Mouse (Mus musculus) heart, embryonic 10.5 days (tissue): ENCODE data around the gene Rps19. TPM values are rescaled to one million over a fixed set of nuclear protein-coding genes. Genes with fewer than 3 reads are reported as not detected.
"Not testable (repeated sequence)": the region's sequence is repeated elsewhere in the genome, so short reads cannot be mapped to it uniquely, and the experiment has no call there.

ENCODE experiments used
- DNase-seq: peaks from one replicate; pipeline ENCODE4 v3.0.0-alpha.2; 2017; ENCODE audit warnings: low spot score
- H3K27ac ChIP-seq: fragments of 300-500 bp; sonication (generic); 2 replicates; pipeline ENCODE4 v1.5.1; 2016; ENCODE audit warnings: mild to moderate bottlenecking
- H3K27me3 ChIP-seq: fragments of 300-500 bp; sonication (generic); 2 replicates; pipeline ENCODE4 v1.6.1; 2016; ENCODE audit warnings: mild to moderate bottlenecking; ENCODE audit not compliant: poor library complexity, insufficient read depth, severe bottlenecking
- H3K36me3 ChIP-seq: fragments of 300-500 bp; sonication (generic); 2 replicates; pipeline ENCODE4 v1.6.1; 2016; ENCODE audit warnings: mild to moderate bottlenecking, moderate library complexity
- H3K4me1 ChIP-seq: fragments of 300-500 bp; sonication (generic); 2 replicates; pipeline ENCODE4 v1.6.1; 2016; ENCODE audit warnings: mild to moderate bottlenecking
- H3K4me3 ChIP-seq: fragments of 300-500 bp; sonication (generic); 2 replicates; pipeline ENCODE4 v1.5.1; 2016; ENCODE audit warnings: mild to moderate bottlenecking, moderate library complexity
- H3K9me3 ChIP-seq: fragments of 300-500 bp; sonication (generic); 2 replicates; pipeline ENCODE4 v1.6.1; 2016; ENCODE audit warnings: mild to moderate bottlenecking, moderate library complexity
- WGBS: fragments of 180-500 bp; shearing (Covaris S2); methylation state at CpG from one replicate; pipeline ENCODE4 v1.1.7; 2016; 5-methylcytosine and 5-hydroxymethylcytosine counted together
- polyA plus RNA-seq: library from polyadenylated mRNA; unstranded; fragments of >200 nt; fragmentation: Nextera tagmentation; extraction: Ambion mirVana; gene quantifications from 2 replicates; pipeline ENCODE4 v1.2.1, GENCODE M21; 2016

The Rps19 gene
- 1,532 and 1,854 TPM in 2 replicates for polyA plus RNA-seq

DNA sequence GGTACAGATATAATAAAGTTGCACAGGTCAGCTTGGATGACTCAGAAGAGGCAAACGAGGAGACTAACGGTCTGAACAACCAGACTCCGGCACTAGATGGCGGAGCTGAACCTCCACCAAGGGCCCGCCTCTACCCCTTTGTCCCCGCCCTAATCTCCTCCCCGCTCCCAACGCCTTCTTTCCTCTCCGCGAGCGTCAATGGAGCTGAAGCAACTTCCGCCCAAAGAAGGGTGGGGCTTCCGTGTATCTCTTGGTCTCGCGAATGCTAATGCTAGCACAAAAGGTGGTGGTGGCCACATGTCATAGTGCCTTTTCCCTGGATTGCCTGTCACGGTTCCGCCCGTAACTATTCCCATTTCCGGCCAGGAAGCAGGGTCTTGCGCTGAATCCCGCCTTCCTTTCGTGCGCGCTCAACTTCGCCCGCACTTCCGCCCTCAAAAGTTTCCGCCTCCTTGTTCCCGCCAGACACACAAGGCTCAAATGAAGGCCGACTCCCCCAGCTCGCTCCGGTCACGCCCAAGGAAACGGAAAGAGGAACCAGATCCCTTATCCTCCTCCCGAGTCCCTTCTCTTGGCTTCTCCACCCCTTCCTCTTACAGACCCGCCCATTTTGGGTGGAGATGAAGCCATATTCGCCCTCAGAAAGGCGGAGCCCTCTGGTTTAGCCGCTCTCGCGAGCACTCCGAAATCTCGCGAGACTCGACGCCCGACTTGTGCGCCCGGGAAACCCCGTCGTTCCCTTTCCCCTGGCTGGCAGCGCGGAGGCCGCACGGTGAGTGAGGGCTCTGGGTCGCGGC lies at the start of gene Rps19:
Gene Rps19 (plus strand): TSS at position 476 of the 797 bp plus-strand sequence.
- Histone ChIP-seq H3K4me3 (peak within 1 kb of the TSS; percentile 91), H3K4me1 (peaks cover 18% of the 10 kb centered on the region), H3K27me3 (no peaks in the 10 kb centered on the region), H3K9me3 (no peaks in the 10 kb centered on the region), H3K36me3 (peaks cover 38% of the 10 kb centered on the region), H3K27ac (peak within 1 kb of the TSS; percentile 99)
- under 1% methylated on average over 57 of the region's 57 CpGs for WGBS
- peak; percentile 99 for DNase-seq

DNA sequence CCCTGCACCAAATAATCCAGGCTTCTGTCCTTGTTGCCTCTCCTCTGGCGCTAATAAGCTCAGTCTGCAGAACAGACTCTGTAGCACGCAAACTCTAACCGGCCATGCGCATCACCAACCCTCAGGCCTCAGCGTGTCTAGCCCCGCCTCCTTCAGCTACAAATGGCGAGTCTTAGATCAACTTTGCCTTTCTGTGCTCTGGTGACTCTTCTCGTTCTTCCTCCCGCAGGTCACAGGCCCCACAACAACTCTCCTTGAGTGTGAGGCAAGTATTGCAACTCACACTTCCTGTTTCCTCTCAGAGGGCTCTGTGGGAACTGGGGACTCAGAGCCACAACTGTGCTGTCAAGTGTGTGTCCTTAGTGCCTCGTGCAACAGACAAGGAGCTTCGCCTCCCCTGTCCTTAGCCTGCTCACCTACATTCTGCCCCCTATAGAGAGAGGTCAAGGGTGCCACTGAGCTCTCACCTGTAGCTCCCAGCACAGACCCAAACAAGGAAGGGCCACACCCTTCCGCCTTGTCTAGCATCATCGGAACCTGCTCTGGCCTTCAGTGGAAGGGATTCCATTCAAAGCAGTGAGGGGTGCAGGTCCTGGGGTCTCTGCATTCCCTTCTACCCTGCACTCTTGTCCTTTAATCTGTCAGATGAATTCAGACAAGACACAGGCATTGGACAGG lies 45.3 kb upstream of the Rps19 start:
- not testable (repeated sequence) for H3K9me3 ChIP-seq, H3K27me3 ChIP-seq, H3K36me3 ChIP-seq, H3K4me1 ChIP-seq, H3K27ac ChIP-seq, H3K4me3 ChIP-seq, DNase-seq
- WGBS = 62% methylated on average over 13 of the region's 13 CpGs

DNA sequence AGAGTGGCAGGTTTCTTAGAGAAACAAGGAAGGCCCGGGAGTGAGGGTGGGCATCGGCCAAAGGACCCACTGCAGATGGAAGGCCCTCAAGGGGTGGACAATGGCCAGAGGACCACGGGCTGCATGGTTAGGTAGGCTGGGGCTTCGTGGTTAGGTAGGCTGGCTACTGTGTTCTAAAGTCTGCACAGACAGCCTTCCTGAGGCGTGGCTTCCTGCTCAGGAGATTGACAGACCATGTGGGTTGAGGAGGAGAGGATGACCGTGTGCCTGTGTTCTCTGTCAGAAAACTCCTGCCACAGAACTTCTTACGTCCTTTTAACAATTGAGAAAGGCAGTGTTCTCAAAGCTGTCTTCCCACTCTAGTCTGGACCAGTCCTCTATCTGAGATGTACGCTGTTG lies 44.8 kb upstream of the Rps19 start:
- Histone ChIP-seq H3K4me1 (no peaks in the 10 kb centered on the region), H3K27ac (no peak overlapping the region), H3K27me3 (no peaks in the 10 kb centered on the region), H3K9me3 (no peaks in the 10 kb centered on the region), H3K36me3 (no peaks in the 10 kb centered on the region), H3K4me3 (no peak overlapping the region)
- 72% methylated on average over 8 of the region's 8 CpGs for WGBS
- DNase-seq = no peak

DNA sequence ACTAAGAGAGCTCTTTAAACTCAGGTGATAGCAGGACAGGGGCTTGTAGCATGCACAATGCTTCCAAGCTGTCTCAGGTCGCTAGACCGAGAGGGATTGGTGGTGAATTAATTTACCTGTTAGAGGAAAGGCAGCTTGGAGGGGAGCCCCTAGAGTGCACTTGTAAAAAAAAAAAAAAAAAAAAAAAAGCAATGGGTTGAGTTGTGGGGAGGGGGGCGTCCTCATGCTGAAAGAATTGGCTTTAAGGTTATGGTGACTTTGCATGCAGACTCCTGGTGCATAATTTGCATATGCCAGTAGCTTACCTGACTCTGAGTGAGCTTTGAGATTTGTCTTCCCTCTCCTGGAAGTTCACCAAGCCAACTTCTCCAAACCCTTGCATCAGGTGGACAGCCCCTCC lies 43.8 kb upstream of the Rps19 start:
- no peak overlapping the region for H3K4me3 ChIP-seq

DNA sequence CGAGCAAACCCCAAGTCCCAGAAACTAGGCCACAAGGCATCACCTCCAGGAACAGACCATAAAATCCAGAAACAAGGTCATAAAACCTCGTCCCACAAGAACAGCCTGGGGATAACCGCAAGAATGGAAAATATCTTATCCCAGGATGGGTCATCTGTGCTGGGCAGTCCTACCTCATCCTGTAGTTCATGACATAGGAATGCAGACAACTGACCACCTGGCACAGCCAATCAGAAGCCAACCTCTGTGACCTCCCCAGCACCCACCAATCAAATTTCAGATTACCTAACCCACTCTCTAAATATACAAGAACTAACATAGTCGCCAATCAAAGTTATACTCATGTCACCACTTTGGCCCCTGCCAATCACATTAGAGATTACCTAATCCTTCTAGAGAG lies 43.2 kb upstream of the Rps19 start:
- H3K27ac ChIP-seq = no peak overlapping the region
- no peaks in the 10 kb centered on the region for H3K9me3 ChIP-seq
- H3K4me1 ChIP-seq = peaks cover 2% of the 10 kb centered on the region; the same call in 1 of the 2 replicates
- 71% methylated on average over 4 of the region's 4 CpGs for WGBS
- H3K27me3 ChIP-seq = no peaks in the 10 kb centered on the region
- H3K36me3 ChIP-seq = no peaks in the 10 kb centered on the region
- H3K4me3 ChIP-seq = no peak overlapping the region
- DNase-seq = no peak

More for the DNA sequence above, 43.8 kb upstream of the Rps19 start:
- Histone ChIP-seq H3K36me3 (no peaks in the 10 kb centered on the region), H3K4me1 (no peaks in the 10 kb centered on the region), H3K9me3 (no peaks in the 10 kb centered on the region), H3K27me3 (no peaks in the 10 kb centered on the region), H3K27ac (no peak overlapping the region)
- WGBS = 51% methylated on average over 3 of the region's 3 CpGs
- no peak for DNase-seq

DNA sequence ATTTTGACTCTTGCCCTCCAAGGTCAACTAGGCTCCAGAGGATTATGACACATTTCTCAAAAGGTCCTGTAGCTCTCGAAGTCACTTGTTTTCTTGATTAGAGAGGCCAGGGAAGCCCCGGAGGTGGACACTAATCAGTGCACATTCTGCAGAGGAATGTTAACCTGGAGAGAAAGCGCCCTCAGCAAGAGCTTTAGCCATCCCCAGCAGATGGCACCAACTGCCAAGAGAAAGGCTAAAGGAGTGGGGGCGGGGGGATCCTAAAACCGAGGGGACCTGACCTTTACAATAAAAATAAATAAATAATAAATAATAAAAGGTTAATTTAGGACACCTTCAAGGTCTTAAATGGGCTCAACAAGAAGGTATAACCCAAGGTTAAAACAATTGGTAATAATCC lies 40.0 kb upstream of the Rps19 start:
- no peaks in the 10 kb centered on the region for H3K36me3 ChIP-seq
- no peaks in the 10 kb centered on the region for H3K9me3 ChIP-seq
- no peak for DNase-seq
- 44% methylated on average over 5 of the region's 5 CpGs for WGBS
- no peak overlapping the region for H3K4me3 ChIP-seq
- no peaks in the 10 kb centered on the region for H3K27me3 ChIP-seq
- peaks cover 2% of the 10 kb centered on the region; the same call in 1 of the 2 replicates for H3K4me1 ChIP-seq
- no peak overlapping the region for H3K27ac ChIP-seq

DNA sequence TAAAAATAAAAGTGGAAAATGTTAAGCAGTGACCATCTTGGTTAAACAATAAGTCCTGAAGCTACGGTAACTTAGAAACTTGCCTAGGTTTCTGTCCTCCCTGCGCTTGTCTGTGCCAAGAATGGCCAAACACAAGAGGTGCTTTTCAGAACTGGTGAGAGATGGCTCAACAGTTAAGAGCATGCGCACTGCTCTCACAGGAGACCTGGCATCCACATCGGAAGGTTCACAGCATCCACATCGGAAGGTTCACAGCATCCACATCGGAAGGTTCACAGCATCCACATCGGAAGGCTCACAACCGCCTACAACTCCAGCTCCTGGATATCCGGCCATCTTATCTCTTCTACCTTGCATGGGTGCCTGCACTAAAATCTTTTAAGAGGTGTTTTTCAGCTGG lies 39.0 kb upstream of the Rps19 start:
- Histone ChIP-seq H3K4me1 (peaks cover 5% of the 10 kb centered on the region; the same call in 1 of the 2 replicates), H3K4me3 (no peak overlapping the region), H3K27me3 (no peaks in the 10 kb centered on the region), H3K9me3 (no peaks in the 10 kb centered on the region), H3K27ac (no peak overlapping the region), H3K36me3 (no peaks in the 10 kb centered on the region)
- 76% methylated on average over 9 of the region's 9 CpGs for WGBS
- no peak for DNase-seq

DNA sequence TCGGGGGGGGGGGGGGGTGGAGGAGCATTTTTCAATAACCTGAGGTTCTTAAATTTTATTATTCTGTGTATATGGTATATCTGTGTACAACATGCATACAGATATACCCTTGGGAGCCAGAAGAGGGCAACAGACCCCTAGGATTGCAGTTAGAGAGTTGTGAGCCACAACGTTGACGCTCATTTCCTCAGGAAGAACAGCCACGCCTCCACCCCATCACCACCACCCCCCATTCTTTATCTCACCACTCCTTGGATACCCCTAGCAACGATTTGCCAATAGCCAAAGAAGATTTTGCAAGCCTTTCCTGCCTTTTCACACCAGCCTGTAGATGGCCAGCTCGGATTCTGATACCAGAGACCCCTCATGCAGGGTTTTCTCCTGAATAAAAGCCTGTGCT lies 38.5 kb upstream of the Rps19 start:
- H3K27ac ChIP-seq = no peak overlapping the region
- 6% methylated on average over 6 of the region's 6 CpGs for WGBS
- peak; percentile 85 for DNase-seq
- no peaks in the 10 kb centered on the region for H3K36me3 ChIP-seq
- peaks cover 6% of the 10 kb centered on the region; the same call in 1 of the 2 replicates for H3K4me1 ChIP-seq
- H3K9me3 ChIP-seq = no peaks in the 10 kb centered on the region
- no peaks in the 10 kb centered on the region for H3K27me3 ChIP-seq
- H3K4me3 ChIP-seq = no peak overlapping the region

DNA sequence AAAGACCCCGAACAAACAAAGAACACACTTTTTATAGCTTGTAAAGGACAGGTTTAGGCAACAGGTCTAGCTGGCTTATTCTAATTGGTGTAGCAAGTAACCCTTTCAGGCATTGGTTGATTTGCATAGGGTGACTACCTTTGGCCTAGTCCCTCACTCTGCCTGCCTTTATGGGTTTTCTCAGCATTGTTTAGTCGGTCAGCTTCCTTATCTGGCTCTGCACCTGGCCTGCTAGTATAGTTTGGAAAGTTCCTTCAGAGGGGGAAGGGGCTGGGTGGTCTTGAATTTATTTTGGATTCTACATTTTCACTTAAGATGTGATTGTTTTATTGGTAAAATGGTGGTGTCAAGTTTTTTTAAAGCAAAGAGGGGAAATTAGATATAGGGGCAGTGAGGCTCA lies 37.6 kb upstream of the Rps19 start:
- H3K27me3 ChIP-seq, H3K36me3 ChIP-seq, H3K9me3 ChIP-seq, H3K4me1 ChIP-seq, H3K27ac ChIP-seq, H3K4me3 ChIP-seq, DNase-seq: not testable (repeated sequence)
- 27% methylated on average over 2 of the region's 2 CpGs for WGBS

DNA sequence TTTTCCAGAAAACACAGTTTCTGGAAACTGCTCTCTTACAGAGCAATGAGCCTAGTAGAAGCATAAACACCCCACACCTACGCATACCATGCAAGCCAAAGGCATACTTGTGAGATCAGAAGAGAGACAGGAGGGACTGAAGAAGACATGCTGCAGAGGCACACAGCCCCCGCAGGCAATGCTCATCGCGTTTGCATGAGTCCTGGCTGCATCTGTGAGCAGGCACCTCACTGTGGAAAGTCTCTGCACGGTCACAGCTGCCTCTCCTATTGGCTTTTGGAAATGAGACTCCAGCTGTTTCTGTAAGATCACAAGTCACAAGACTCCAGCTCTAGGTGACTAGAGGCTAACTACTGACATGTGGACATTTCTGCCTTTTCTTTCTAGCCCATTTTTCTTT lies 34.0 kb upstream of the Rps19 start:
- DNase-seq = peak; percentile 89
- peaks cover 21% of the 10 kb centered on the region for H3K4me1 ChIP-seq
- peak overlapping the region; percentile 42 for H3K27ac ChIP-seq
- no peaks in the 10 kb centered on the region for H3K9me3 ChIP-seq
- no peaks in the 10 kb centered on the region for H3K36me3 ChIP-seq
- H3K27me3 ChIP-seq = no peaks in the 10 kb centered on the region
- WGBS = 17% methylated on average over 5 of the region's 5 CpGs
- H3K4me3 ChIP-seq = no peak overlapping the region

DNA sequence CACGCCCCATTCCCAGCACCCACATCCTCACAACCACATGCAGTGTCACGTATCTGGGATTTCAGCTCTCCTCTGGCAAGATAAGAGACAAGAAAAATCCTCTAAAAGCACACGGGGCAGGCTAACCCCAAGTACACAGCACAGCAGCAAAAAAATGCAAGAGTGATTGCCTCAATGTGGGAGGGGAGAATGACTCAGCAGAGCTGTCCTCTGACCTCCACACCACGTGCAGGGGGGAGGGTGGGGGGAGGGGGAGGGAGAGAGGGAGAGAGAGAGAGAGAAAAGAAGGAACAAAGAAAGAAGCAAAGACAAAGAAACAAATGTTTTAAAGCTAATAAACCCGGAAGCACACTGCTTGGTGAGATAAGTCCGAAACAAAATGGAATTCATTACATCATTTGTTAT lies 33.3 kb upstream of the Rps19 start:
- Histone ChIP-seq H3K4me1 (peaks cover 20% of the 10 kb centered on the region), H3K27ac (peak overlapping the region; percentile 60; the same call in 1 of the 2 replicates), H3K27me3 (no peaks in the 10 kb centered on the region), H3K36me3 (no peaks in the 10 kb centered on the region), H3K9me3 (no peaks in the 10 kb centered on the region), H3K4me3 (no peak overlapping the region)
- 31% methylated on average over 6 of the region's 6 CpGs for WGBS
- DNase-seq = peak; percentile 89

DNA sequence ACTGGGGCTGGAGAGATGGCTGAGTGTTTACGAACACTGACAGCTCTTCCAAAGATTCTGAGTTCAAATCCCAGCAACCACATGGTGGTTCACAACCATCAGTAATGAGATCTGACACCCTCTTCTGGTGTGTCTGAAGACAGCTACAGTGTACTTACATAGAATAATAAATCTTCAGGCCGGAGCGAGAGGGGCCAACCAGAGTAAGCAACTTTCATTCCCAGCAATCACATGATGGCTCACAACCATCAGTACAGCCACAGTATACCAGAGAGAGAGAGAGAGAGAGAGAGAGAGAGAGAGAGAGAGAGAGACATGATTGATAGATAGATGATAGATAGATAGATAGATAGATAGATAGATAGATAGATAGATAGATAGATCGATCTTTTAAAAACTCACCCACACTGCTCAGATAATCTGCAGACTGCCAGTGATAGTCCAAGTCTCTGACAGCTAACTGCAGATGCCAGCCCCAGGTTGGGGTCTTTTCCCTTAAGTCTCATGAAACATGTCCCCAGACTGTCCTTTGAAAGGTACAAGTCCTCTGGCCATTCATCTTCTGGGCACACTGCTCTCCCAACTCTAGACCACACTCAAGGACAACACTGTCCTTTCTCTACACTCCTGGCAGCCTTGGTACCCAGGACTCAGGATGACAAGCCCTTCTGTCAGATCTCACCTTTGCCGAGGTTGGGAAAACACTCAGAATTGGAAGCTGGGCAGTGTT lies 32.4 kb upstream of the Rps19 start:
- Histone ChIP-seq H3K4me3 (peak overlapping the region; percentile 15; the same call in 1 of the 2 replicates), H3K9me3 (no peaks in the 10 kb centered on the region), H3K27ac (peak overlapping the region; percentile 81; the same call in 1 of the 2 replicates), H3K27me3 (no peaks in the 10 kb centered on the region), H3K4me1 (peaks cover 19% of the 10 kb centered on the region), H3K36me3 (no peaks in the 10 kb centered on the region)
- no peak for DNase-seq
- WGBS = 82% methylated on average over 5 of the region's 5 CpGs
